Mouse (Mus musculus) heart, adult 18-20 months (tissue): ENCODE results near the gene Trp73. TPM values are rescaled to one million over a fixed set of nuclear protein-coding genes. Genes with fewer than 3 reads are reported as not detected.

ENCODE experiments used
- DNase-seq, 2 experiments: peaks; one replicate each; pipeline ENCODE4 v3.0.0; 2021 to 2022; ENCODE audit warnings: mixed read lengths in 1 of 2
- total RNA-seq, 2 experiments: library from RNA; stranded (reverse); gene quantifications; 2 replicates each; pipeline ENCODE4 v1.2.3; 2021

Trp73 gene
- total RNA-seq, 2 experiments from 2014 or later = 0.15 TPM; not detected in 1

- DNase-seq = no peak
Observed at GRCm38 (mm10) chr4:154103386-154103785, 36.6 kb downstream of the Trp73 start.

DNA sequence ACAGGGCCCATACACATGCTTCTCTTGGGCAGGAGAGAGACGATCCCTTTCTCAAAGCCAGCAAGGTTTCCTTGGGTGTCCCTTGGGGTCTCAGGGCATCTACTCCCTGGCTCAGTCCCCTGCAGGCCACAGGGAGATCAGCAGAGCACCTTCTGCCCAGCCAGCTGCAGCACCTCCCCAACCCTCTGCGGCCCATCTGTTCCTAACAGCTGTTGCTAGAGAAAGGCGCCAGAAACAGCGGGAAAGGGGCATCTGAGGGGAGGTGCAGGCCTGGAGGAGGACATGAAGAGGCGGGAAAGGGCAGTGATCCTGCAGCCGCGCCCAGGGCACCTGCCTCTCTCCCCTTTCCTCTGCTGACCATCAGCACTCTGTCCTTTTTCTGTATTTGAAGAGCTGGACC, 40.6 kb downstream of the Trp73 start:
- DNase-seq = no peak

- no peak for DNase-seq
Observed at GRCm38 (mm10) chr4:154096111-154096510, 43.9 kb downstream of the Trp73 start.

- DNase-seq = peak in 1 of 2 experiments; percentile 55
Observed at GRCm38 (mm10) chr4:154093210-154093609, 46.8 kb downstream of the Trp73 start.

DNA sequence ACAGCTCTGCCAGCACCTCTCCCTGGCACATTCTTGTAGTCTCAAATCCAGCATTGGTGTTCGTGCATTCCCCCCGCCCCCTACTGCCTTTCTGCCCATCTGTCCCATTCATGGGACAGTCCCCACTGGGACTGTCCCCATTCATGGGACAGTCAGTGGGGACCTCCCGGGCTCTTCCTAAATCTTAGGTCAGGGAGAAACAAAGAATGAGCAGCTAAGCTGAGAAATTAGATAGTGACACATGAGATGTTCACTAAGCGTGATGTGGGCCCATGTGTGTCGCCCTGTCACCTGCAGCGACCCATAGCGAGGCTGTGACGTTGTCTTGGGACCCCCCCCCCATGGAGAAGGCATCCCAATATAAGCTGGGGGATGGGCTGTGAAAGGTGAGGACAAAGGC, 48.7 kb downstream of the Trp73 start:
- DNase-seq = no peak

- DNase-seq = no peak
Observed at GRCm38 (mm10) chr4:154089205-154089604, 50.8 kb downstream of the Trp73 start.

DNA sequence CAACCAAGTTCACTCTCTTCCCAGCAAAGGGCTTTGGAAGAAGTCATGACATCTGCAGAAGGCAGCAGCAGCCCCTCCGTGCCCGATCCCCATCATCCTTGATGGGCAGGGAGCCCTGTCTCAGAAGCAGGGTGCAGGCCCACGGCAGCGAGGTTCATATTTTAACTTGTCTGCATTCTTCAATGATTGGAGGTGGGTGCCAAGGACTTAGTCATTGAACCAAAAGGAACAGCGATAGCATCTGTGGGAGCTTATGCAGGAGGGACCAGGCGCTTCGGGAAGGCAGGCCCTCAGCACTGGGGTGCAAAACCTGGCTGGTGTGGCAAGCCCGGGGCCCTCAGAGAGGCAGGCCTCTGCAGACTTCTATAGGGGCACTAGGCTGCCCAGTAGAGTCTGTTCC, 53.6 kb downstream of the Trp73 start:
- no peak for DNase-seq

- no peak for DNase-seq
Observed at GRCm38 (mm10) chr4:154085856-154086255, 54.2 kb downstream of the Trp73 start.

DNA sequence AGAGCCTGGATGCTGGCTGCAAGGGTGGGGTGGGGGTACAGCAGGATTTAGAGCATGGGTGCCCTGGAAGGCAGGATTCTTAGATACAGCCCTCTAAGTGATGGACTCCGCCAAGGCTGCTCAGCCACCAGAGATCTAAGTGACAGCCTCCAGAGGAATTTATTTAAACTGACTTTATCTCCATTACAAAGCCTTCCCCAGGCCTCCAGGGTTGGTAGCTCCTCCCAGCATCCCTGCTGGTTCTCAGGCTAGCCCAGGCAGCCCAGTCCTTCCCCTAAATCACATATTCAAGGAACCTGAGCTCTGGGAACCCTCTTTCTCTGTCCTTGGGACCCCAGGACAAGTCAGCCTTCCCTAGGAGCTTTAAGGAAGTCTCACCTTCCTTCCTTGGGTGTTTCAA, 58.0 kb downstream of the Trp73 start:
- no peak for DNase-seq

GRCm38 (mm10) chr4:154081021-154081420, 59.0 kb downstream of the Trp73 start:
- no peak for DNase-seq

DNA sequence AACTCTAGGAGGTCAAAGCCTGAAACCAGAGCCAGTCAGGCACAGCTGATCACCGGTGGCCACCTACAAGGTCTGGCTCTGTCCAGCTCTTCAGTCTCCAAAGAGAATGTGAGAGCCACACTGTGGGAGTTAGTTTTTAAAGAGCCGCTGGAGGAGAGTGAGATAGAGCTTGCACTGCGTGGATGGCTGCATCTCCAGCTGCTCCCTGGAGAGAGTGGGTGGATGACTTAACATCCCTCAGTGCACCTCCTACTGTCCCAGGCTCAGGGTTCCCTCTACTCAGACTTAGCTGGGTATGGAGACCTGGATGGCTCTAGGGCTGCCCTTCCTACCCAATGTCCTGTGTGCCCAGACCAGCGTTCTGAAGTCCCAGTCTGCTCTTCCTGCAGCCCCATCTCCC, 59.8 kb downstream of the Trp73 start:
- no peak for DNase-seq

- DNase-seq = no peak
Observed at GRCm38 (mm10) chr4:154071941-154072340, 68.1 kb downstream of the Trp73 start.

- DNase-seq = no peak
Observed at GRCm38 (mm10) chr4:154071521-154071920, 68.5 kb downstream of the Trp73 start.

DNA sequence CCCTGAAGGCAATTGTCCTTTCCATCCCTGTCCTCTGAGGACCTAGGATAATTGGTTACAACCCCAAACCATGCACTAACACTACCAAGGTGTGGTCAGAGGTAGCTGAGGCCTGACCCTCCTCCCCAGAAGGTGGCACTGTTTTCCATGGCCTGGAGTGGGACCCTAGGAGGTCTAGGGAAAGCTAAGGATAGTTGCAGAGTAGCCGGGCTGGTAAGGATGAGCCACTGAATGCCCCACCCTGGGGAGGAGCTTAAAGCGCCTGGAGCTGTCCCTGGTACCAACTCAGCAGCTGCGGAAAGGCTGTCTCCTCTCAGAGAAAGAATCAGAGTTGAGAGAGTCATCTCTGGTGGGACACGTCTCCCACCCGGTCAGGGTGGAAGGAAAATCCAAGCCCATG, 69.1 kb downstream of the Trp73 start:
- peak in 1 of 2 experiments; percentile 13 for DNase-seq

- DNase-seq = peak; percentile 18 to 37
Observed at GRCm38 (mm10) chr4:154064827-154065773, 74.9 kb downstream of the Trp73 start.

DNA sequence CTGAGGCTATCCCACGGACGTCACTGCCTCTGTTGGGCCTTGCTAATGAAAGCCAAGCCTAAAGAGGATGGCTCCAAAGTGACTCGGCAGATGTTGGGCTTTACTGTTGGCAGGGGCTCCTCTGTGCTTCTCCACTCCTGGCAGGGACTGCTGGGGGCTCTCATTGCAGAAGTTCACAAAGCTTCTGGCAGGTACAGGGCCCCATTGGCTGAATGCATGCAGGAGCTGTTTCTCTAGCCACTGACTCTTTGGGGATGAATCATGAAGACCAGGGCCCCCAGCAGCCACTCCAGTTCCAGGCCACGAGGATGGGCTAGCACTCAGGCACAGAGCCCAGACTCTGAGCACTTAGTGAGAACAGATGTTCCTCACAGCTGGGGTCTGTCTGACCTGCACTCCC, 82.3 kb downstream of the Trp73 start:
- peak in 1 of 2 experiments; percentile 9 for DNase-seq

DNA sequence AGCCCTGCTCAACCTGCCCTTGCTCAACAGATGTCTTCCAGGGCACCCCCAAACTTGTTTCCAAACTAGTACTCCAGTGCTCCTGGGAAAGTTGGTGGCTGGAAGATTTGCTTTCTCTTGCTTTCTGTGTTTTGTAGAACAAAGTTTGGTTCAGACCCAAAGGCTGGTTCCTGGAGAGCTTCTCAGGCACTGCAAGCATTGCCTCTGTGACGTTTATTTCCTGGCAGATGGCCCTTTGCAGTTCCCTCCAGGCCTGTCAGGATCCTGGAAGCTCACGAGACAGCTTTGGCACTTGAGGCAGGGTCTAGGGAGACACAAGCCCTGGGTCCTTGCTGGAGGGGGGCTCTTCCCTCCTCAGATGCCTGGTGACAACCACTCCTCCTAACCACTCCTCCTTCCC, 83.3 kb downstream of the Trp73 start:
- peak; percentile 37 to 42 for DNase-seq

DNA sequence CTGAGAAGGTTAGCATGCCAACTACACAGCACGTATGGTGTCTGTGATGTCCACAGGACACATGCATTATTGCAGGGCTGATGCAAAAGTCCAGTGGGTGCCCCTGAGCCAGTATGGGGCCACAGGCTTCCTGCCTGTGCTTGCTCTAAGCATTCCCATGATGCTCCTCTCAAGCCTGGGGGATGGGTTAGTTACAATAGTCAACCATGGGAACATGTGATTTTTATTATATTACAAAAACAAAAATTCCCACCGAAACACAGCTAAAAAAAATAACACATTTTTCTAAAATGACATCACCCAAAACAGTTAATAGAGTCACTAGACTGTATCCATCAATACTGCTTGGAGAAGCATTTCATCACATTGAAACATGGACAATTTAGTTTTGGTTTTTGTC, 84.0 kb downstream of the Trp73 start:
- peak in 1 of 2 experiments; percentile 12 for DNase-seq

GRCm38 (mm10) chr4:154055482-154055881, 84.5 kb downstream of the Trp73 start:
- DNase-seq = peak; percentile 23 to 30

DNA sequence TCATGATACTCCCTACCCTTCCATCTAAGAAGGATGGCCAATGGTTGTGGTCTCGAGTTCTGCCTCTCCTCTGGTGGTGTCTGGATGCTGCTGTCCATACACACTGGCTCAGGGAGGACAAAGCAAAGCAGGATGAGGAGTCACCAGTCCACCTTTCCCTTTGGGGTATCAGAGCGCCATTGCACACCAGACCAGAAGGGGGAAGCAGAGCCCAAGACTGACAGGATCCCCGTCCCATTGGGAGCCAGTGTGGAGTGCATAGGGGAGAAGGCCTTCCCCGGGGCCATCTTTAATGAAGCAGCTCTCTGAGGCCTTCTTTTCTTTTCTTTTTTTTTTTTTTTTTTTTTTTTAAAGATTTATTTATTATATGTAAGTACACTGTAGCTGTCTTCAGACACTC, 86.9 kb downstream of the Trp73 start:
- DNase-seq = no peak

DNA sequence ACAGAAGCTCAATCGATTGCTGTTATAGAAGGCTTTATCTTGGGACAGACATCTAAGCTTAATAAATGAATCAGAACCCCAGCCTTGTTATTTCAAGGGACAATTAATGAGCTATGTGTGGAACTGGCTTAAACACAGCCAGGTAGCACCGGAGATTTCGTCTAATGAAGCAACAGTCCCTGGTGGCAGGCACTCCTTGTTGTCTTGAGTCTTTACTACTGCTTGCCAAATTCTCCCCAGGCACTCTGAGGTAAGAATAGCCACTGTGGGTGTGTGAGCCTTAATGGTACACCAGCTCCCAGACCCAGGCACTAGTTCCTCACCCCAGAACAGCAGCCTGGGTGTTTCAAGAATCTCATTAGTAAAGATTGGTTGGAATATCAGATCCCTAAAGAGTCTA, 88.6 kb downstream of the Trp73 start:
- no peak for DNase-seq

DNA sequence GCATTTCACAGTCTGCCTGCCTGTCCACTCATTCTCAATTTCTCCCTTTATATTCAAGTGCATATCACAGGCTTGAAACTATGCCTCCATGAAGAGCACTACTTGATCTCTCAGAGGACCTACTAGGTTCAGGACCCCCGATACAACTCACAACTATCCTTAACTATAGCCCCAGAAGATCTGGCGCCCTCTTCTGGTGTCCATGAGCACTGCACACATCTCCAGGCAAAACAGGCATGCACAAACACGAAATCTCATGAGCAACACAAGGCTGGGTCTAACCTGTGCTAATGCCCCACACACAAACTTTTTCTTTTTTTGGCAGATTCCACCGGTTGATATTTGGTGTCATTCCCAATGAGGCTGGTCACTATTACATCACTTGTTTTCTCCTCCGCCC, 94.2 kb downstream of the Trp73 start:
- DNase-seq = no peak

DNA sequence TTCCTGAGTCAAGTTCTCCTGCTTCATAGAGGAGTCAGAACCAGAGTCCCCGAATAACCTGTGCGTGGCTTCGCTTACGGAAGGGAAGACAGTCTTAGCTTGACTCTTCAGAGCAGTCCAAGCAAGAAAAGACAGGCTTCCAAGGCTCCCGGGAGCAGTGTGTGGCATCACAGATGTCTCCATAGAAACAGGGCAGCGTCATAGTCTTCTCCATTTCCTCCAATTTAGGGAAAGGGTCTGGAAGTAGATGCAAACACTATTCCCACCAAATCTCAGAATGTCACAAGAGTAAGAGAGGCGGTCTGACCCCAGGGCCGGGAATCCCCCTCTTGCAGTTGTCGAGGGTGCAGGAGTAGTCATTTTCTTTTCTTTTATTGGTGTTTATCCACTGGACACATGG, 97.4 kb downstream of the Trp73 start, which contains the start of gene Ccdc27:
Gene Ccdc27, minus strand, starts transcription at position 101 of the 400 bp plus-strand sequence.
- DNase-seq = no peak

GRCm38 (mm10) chr4:154037123-154037522, 102.9 kb downstream of the Trp73 start:
- DNase-seq = no peak
